Mouse (Mus musculus) lung, postnatal 0 days (tissue): ENCODE results near the gene Dcaf12.

Experiments used
- CTCF ChIP-seq: IDR thresholded peaks from 2 replicates; pipeline ENCODE4 v1.5.1; 2016; ENCODE audit warnings: antibody characterized with exemption, mild to moderate bottlenecking
- EP300 ChIP-seq: IDR thresholded peaks from 2 replicates; pipeline ENCODE4 v1.6.1; 2016; ENCODE audit warnings: antibody characterized with exemption, mild to moderate bottlenecking, control low read depth

GRCm38 (mm10) chr4:41353265-41353664, 38.6 kb upstream of the Dcaf12 start:
- no peak for TF ChIP-seq EP300
- no peak for TF ChIP-seq CTCF
